Mouse (Mus musculus) lung, postnatal 0 days (tissue): Measurements from ENCODE around the gene Ppfia1. TPM values are rescaled to one million over a fixed set of nuclear protein-coding genes. Genes with fewer than 3 reads are reported as not detected.
A peak's percentile ranks its signal among the peaks of the same experiment; 100 is the strongest.

Experiments used
- ATAC-seq: fragments of 200-750 bp; cut with Nextera tagmentation; 2 replicates; pipeline ENCODE4 v1.8.0; 2017; ENCODE audit warnings: moderate library complexity
- DNase-seq: peaks from one replicate; pipeline ENCODE4 v3.0.0-alpha.2; 2016; ENCODE audit warnings: low spot score
- H3K27ac ChIP-seq: fragments of 300-500 bp; sonication (generic); 2 replicates; pipeline ENCODE4 v1.5.1; 2014; ENCODE audit warnings: antibody characterized with exemption, mild to moderate bottlenecking, low read length, mixed read lengths
- H3K27me3 ChIP-seq: fragments of 300-500 bp; sonication (generic); replicated peaks from 2 replicates; pipeline ENCODE4 v1.6.1; 2014; ENCODE audit warnings: low read length, mixed read lengths; ENCODE audit not compliant: insufficient read depth
- H3K36me3 ChIP-seq: fragments of 300-500 bp; sonication (generic); 2 replicates; pipeline ENCODE4 v1.6.1; 2014; ENCODE audit warnings: low read length, mixed read lengths; ENCODE audit not compliant: insufficient read depth
- H3K4me1 ChIP-seq: fragments of 300-500 bp; sonication (generic); 2 replicates; pipeline ENCODE4 v1.6.1; 2014; ENCODE audit warnings: antibody characterized with exemption, low read depth, low read length, mixed read lengths; ENCODE audit not compliant: insufficient read depth
- H3K4me2 ChIP-seq: fragments of 300-500 bp; sonication (generic); replicated peaks from 2 replicates; pipeline ENCODE4 v1.6.1; 2014; ENCODE audit warnings: low read depth, mild to moderate bottlenecking, low read length, moderate library complexity, mixed read lengths
- H3K4me3 ChIP-seq: fragments of 300-500 bp; sonication (generic); 2 replicates; pipeline ENCODE4 v1.5.1; 2014; ENCODE audit warnings: low read depth, low read length
- H3K9ac ChIP-seq: fragments of 300-500 bp; sonication (generic); replicated peaks from 2 replicates; pipeline ENCODE4 v1.6.1; 2014; ENCODE audit warnings: low read depth, mild to moderate bottlenecking
- H3K9me3 ChIP-seq: fragments of 300-500 bp; sonication (generic); 2 replicates; pipeline ENCODE4 v1.6.1; 2016; ENCODE audit warnings: low read length, mixed read lengths
- CTCF ChIP-seq: IDR thresholded peaks from 2 replicates; pipeline ENCODE4 v1.5.1; 2016; ENCODE audit warnings: antibody characterized with exemption, mild to moderate bottlenecking
- EP300 ChIP-seq: IDR thresholded peaks from 2 replicates; pipeline ENCODE4 v1.6.1; 2016; ENCODE audit warnings: antibody characterized with exemption, mild to moderate bottlenecking, control low read depth
- WGBS: fragments of 180-500 bp; shearing (Covaris S2); extraction: QIAGEN DNeasy Blood & Tissue Kit; methylation state at CpG from one replicate; pipeline ENCODE4 v1.1.7; 2014; 5-methylcytosine and 5-hydroxymethylcytosine counted together
- polyA plus RNA-seq: library from polyadenylated mRNA; unstranded; fragments of >200 nt; fragmentation: Nextera tagmentation; extraction: Ambion mirVana; gene quantifications from 2 replicates; pipeline ENCODE4 v1.2.1, GENCODE M21; 2015

Gene Ppfia1
- polyA plus RNA-seq, 1 experiment from 2014 or later: 19.7 TPM

GRCm38 (mm10) chr7:144458881-144459280 is 94.6 kb downstream of the Ppfia1 start:
- Histone ChIP-seq H3K27ac (no peak overlapping the region), H3K4me1 (no peaks in the 10 kb centered on the region), H3K9ac (no peak overlapping the region), H3K4me2 (no peak overlapping the region), H3K4me3 (no peak overlapping the region), H3K36me3 (peaks cover 83% of the 10 kb centered on the region), H3K27me3 (no peaks in the 10 kb centered on the region), H3K9me3 (no peaks in the 10 kb centered on the region)
- 92% methylated on average over 1 of the region's 1 CpGs for WGBS
- DNase-seq (no peak), ATAC-seq (no peak)
- TF ChIP-seq EP300: no peak
- no peak for TF ChIP-seq CTCF

- DNase-seq (no peak), ATAC-seq (no peak)
- TF ChIP-seq CTCF (no peak), EP300 (no peak)
- no peaks in the 10 kb centered on the region for H3K9me3 ChIP-seq
- H3K4me2 ChIP-seq: no peak overlapping the region
- no peak overlapping the region for H3K4me3 ChIP-seq
- H3K27ac ChIP-seq: no peak overlapping the region
- WGBS: 87% methylated on average over 9 of the region's 9 CpGs
- no peak overlapping the region for H3K9ac ChIP-seq
- no peaks in the 10 kb centered on the region for H3K27me3 ChIP-seq
- no peaks in the 10 kb centered on the region for H3K4me1 ChIP-seq
- peaks cover 49% of the 10 kb centered on the region for H3K36me3 ChIP-seq
These were observed 102.9 kb downstream of the Ppfia1 start for GRCm38 (mm10) chr7:144450661-144451060.

GRCm38 (mm10) chr7:144449637-144450570 is 103.6 kb downstream of the Ppfia1 start:
- ATAC-seq (peak; percentile 78), DNase-seq (peak; percentile 45)
- no peaks in the 10 kb centered on the region for H3K27me3 ChIP-seq
- no peak overlapping the region for H3K9ac ChIP-seq
- no peak for TF ChIP-seq CTCF
- no peak for TF ChIP-seq EP300
- peaks cover 48% of the 10 kb centered on the region for H3K36me3 ChIP-seq
- no peaks in the 10 kb centered on the region for H3K4me1 ChIP-seq
- H3K4me2 ChIP-seq: no peak overlapping the region
- no peaks in the 10 kb centered on the region for H3K9me3 ChIP-seq
- no peak overlapping the region for H3K4me3 ChIP-seq
- 74% methylated on average over 13 of the region's 13 CpGs for WGBS
- no peak overlapping the region for H3K27ac ChIP-seq

GRCm38 (mm10) chr7:144448186-144448585 is 105.3 kb downstream of the Ppfia1 start:
- no peak for ATAC-seq
- H3K9ac ChIP-seq: no peak overlapping the region
- DNase-seq: no peak
- H3K4me1 ChIP-seq: no peaks in the 10 kb centered on the region
- H3K27me3 ChIP-seq: no peaks in the 10 kb centered on the region
- 92% methylated on average over 1 of the region's 1 CpGs for WGBS
- H3K4me2 ChIP-seq: no peak overlapping the region
- H3K9me3 ChIP-seq: no peaks in the 10 kb centered on the region
- no peak overlapping the region for H3K4me3 ChIP-seq
- TF ChIP-seq EP300 (no peak), CTCF (no peak)
- H3K36me3 ChIP-seq: peaks cover 37% of the 10 kb centered on the region; the same call in 1 of the 2 replicates
- no peak overlapping the region for H3K27ac ChIP-seq

GRCm38 (mm10) chr7:144447146-144447545 is 106.4 kb downstream of the Ppfia1 start:
- Histone ChIP-seq H3K27me3 (no peaks in the 10 kb centered on the region), H3K4me1 (no peaks in the 10 kb centered on the region), H3K36me3 (peaks cover 28% of the 10 kb centered on the region; the same call in 1 of the 2 replicates), H3K4me2 (no peak overlapping the region), H3K27ac (no peak overlapping the region), H3K9me3 (no peaks in the 10 kb centered on the region), H3K9ac (no peak overlapping the region), H3K4me3 (no peak overlapping the region)
- TF ChIP-seq EP300 (no peak), CTCF (no peak)
- WGBS: 73% methylated on average over 3 of the region's 3 CpGs
- DNase-seq: no peak
- ATAC-seq: no peak

GRCm38 (mm10) chr7:144444788-144445187 is 108.7 kb downstream of the Ppfia1 start:
- Histone ChIP-seq H3K27me3 (no peaks in the 10 kb centered on the region), H3K4me1 (no peaks in the 10 kb centered on the region), H3K36me3 (peaks cover 42% of the 10 kb centered on the region), H3K9me3 (no peaks in the 10 kb centered on the region), H3K4me3 (no peak overlapping the region), H3K4me2 (no peak overlapping the region), H3K9ac (no peak overlapping the region), H3K27ac (no peak overlapping the region)
- DNase-seq (no peak), ATAC-seq (no peak)
- WGBS: 86% methylated on average over 7 of the region's 7 CpGs
- TF ChIP-seq EP300 (no peak), CTCF (no peak)
